Mouse (Mus musculus) cerebellum, postnatal 14 days (tissue): ENCODE measurements around the gene Mei4.

Experiments used
- DNase-seq, 2 experiments: peaks; one replicate each; pipeline ENCODE4 v3.0.0; 2021; ENCODE audit warnings: mixed read lengths in 2 of 2

Mei4 gene

GRCm38 (mm10) chr9:81863181-81863887 lies at the start of gene Mei4:
TSS of gene Mei4 (plus strand) at chr9:81863670.
- peak; percentile 86 for DNase-seq

DNA sequence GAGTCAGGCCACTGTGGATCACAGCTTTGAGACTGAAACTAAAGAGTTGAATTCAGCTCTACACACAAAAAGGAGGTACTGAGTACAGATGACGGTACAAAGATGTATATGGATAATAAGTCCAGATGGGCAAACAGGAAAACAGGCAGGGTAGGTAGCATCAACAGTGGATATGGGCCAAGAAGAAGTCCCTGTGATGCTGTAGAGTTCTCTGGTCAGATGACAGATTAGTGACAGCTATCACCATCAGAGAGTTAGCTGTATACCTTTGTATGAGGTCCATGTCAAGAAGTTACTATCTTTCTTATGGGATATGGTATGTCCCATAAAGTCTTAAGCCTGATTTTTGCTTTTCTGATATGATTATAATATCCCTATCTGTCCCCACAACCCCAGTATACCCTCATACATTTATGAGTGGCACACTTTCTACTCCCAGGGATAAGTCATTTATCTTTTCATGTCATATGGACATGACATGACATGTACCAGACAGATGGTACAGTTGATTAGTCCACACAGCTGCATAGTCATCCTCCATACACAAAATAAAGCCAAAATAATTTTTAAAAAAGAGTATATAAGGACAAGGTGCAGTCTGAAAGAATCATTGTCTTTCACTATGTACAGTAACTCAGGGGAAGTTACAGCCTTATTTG lies 43.6 kb upstream of the Mei4 start:
- no peak for DNase-seq

- no peak for DNase-seq
These were observed 35.9 kb upstream of the Mei4 start for GRCm38 (mm10) chr9:81827560-81827959.

- DNase-seq: no peak
These were observed 29.4 kb upstream of the Mei4 start for GRCm38 (mm10) chr9:81834056-81834455.

- DNase-seq: no peak
These were observed 4.6 kb upstream of the Mei4 start for GRCm38 (mm10) chr9:81858861-81859260.

- no peak for DNase-seq
These were observed 391 bp downstream of the Mei4 start for GRCm38 (mm10) chr9:81863888-81864234.

- no peak for DNase-seq
These were observed 2.6 kb downstream of the Mei4 start for GRCm38 (mm10) chr9:81866032-81866431.

DNA sequence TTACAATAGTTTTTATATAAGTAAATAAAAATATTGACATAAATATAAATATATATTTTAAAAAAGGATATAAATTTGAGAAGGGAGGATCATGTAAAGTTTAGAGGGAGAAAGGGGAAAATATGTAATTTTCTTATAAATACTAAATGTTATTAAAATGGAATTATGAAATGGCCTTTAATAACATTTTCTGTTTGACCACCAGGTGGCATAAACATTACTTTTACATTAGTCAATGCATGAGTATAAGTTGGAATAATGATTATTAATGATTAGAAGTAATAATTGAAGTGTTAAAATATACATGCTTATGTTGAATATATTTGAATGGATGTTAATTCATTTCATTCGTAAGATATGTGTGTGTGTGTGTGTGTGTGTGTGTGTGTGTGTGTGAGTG lies 58.0 kb downstream of the Mei4 start:
- DNase-seq: no peak

DNA sequence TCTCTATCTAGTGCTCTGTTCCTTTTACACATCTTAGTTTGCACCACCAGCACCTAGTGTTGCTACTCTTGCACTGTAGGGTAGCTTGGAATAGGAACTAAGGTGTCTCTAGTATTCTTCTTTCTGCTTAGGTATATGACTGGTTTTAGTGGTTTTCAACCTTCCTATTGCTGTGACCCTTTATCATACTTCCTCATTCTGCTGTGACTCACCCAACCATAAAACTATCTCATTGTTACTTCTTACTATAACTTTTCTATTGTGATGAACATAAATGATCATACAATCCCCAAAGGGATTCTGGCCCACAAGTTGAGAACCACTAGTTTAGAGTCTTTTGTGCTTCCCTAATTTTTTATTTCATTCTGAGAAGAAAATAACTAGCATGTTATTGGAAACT lies 61.3 kb downstream of the Mei4 start:
- no peak for DNase-seq

DNA sequence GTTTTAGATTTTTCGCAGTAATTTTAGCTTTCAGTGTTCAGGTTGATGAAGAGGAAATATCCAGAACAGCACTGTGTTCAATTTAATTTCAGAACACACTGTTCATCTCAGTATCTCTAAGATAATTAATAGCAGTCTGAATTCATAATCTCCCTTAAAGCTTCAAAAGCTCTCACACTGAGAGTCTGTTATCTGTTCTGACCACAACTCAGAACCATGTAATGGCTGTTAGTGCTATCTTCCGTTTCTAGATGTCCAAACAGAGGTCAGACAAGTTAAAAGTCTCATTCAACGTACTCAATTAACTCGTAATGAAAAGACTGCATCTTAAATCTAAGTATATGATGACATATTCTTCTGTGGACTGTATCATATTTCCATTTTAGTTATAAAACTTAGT lies 77.1 kb downstream of the Mei4 start:
- DNase-seq: no peak

GRCm38 (mm10) chr9:81945624-81946023 lies 82.2 kb downstream of the Mei4 start:
- no peak for DNase-seq

DNA sequence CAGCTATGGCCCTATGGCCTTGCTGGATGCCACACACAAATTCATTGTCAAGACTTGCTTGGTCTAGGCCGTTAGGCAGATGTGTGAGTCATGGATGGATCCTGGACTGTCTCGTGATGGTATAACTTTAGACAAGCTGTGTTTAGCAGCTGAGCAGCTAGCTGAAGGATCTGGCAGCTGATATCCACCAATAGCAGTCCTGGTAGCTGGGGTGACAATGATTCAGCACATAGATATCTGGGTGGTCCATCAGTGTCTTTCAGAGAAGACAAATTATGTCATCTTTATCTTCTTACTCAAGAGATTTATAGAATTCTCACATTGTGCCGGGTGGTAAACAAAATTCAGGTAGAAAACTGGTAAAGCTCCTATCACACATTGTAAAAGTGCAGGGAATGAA lies 93.4 kb downstream of the Mei4 start:
- no peak for DNase-seq

GRCm38 (mm10) chr9:81957842-81958241 lies 94.4 kb downstream of the Mei4 start:
- DNase-seq: peak; percentile 8 to 30

DNA sequence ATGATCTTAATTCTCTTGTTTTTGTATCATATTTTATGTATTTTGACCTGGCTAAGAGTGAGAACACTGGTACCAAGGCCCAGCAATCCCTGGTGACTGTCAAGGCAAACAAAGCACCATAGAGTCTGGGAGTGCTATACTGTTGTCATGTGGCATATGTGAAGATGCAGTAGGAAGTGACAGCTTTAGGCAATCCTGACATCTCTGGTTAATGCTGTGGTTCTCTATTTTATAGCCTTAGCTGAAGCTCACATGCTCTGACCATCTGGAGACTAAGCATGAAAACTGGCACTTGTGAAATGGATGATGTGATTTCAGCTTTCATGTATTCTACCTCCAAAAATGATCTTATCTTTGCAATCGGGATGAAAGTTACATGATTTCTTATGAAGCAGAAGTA lies 103.3 kb downstream of the Mei4 start:
- no peak for DNase-seq

- no peak for DNase-seq
These were observed 105.5 kb downstream of the Mei4 start for GRCm38 (mm10) chr9:81968935-81969334.

DNA sequence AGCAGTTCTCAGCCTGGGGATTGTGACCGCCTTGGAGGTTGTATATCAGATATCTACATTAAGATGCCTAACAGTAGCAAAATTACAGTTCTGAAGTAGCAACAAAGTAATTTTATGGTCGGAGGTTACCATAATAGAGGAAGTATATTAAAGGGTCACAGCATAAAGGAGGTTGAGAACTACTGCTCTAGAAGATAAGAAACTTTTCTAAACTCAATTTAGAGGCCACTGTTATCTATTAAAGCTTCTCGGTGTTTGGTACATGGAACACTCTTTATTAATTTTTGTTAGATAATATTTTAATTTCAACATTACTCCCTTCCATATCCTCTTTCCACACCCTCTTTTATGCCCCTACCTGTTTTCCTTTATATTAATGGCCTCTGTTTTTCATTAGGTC lies 119.0 kb downstream of the Mei4 start:
- DNase-seq: no peak

DNA sequence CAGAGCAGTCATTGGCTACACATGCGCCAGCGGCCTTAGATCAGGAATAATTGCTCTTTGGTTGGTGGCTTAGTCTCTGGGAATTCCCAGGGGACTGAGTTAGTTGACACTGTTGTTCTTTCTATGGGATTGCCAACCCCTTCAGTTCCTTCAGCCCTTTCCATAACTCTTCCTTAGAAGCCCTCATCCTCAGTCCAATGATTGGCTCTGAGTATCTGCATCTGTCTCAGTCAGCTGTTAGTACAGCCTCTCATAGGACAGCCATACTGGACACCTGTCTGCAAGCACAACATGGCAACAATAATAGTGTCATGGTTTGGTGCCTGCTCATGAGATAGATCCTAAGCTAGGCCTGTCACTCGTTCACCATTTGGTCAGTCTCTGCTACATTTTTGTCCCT lies 149.5 kb downstream of the Mei4 start:
- no peak for DNase-seq

GRCm38 (mm10) chr9:82042515-82043056 lies 179.1 kb downstream of the Mei4 start:
- no peak for DNase-seq

DNA sequence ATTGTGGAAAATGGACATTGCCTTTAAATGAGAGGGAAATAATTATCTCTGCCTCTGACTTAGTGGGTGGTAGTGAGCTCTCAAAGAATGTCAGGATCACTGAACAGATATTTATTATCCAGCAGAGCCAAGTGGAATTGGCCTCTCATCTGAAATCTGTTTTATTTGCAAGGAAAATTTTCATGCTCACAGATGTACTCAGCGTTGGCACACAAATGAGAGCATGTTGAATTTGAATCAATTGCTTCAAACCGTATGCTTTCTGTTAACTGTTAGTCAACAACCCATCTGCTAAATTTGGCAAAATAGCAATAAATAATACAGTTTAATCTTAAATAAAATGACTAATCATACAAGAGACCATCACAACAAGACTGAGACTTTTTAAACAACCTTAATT lies 181.0 kb downstream of the Mei4 start:
- peak in 1 of 2 experiments; percentile 2 for DNase-seq

GRCm38 (mm10) chr9:82073832-82074231 lies 210.4 kb downstream of the Mei4 start:
- DNase-seq: peak in 1 of 2 experiments; percentile 7

- DNase-seq: no peak
These were observed 211.8 kb downstream of the Mei4 start for GRCm38 (mm10) chr9:82075270-82075669.

- no peak for DNase-seq
These were observed 232.9 kb downstream of the Mei4 start for GRCm38 (mm10) chr9:82096409-82096808.

DNA sequence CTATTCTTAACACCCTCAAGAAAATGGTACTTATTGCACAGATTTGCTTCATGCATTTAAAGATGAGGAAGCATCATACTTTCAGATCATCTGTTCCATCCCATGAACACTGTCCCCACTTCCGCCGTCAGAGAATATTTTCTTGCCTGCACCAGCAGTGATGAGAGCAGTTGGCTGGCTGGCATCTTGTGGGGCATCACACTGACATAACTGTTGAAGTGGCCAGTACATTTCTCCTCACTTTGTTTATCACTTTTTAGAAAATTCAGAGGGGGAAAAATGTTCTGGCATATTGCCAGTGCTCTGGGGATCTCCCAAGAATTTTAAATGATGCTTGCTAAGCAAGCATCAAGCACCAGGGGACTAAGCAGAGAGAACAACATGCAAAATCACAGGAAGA lies 251.4 kb downstream of the Mei4 start:
- peak; percentile 9 to 31 for DNase-seq

- no peak for DNase-seq
These were observed 272.6 kb downstream of the Mei4 start for GRCm38 (mm10) chr9:82136119-82136518.

DNA sequence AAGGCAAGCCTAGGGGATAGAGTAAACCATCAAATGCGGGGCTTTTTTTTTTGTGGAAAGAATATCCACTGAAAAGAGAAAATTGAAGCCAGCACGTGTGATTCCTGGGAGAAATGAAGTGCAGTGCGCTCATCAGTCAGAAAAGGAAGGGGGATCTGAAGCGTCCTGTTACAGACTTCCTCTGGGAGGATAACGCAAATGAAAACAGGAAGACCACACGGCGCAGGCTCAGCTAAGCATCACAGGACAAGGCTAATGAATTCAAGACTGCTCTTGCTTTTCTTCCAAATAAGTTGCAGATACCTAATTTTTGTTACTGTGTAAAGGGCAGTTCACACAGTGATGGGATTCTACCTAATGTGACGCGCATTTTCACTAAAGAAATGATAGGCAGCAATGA lies 296.7 kb downstream of the Mei4 start:
- DNase-seq: no peak
